Mouse (Mus musculus) megakaryocyte, embryonic 14.5 days (primary cell): ENCODE measurements around the gene Zdhhc7. TPM values are rescaled to one million over a fixed set of nuclear protein-coding genes. Genes with fewer than 3 reads are reported as not detected.

ENCODE experiments used
- H3K27me3 ChIP-seq: replicated peaks from 2 replicates; pipeline ENCODE3; 2012; ENCODE audit warnings: inconsistent platforms
- H3K36me3 ChIP-seq: replicated peaks from 2 replicates; pipeline ENCODE3; 2012; ENCODE audit warnings: low read length, inconsistent platforms, mixed read lengths
- H3K4me1 ChIP-seq: 2 replicates; pipeline ENCODE4 v1.6.1; 2012; ENCODE audit warnings: inconsistent platforms
- H3K4me3 ChIP-seq: replicated peaks from 2 replicates; pipeline ENCODE3; 2012; ENCODE audit warnings: moderate library complexity, mild to moderate bottlenecking, inconsistent platforms
- H3K9me3 ChIP-seq: 2 replicates; pipeline ENCODE4 v1.6.1; 2012; ENCODE audit warnings: inconsistent platforms
- FLI1 ChIP-seq: IDR thresholded peaks from 2 replicates; pipeline ENCODE4 v1.6.1; 2012; ENCODE audit warnings: low read length, inconsistent platforms, mixed read lengths
- GATA1 ChIP-seq: IDR thresholded peaks from 3 replicates; pipeline ENCODE4 v1.6.1; 2012; ENCODE audit warnings: mixed read lengths, low read length, inconsistent platforms, borderline replicate concordance
- polyA plus RNA-seq: library from polyadenylated mRNA; stranded (reverse); fragments of >175 nt; gene quantifications from 2 replicates; pipeline ENCODE4 v1.2.3, GENCODE M21; 2012; ENCODE audit warnings: low replicate concordance; ENCODE audit not compliant: insufficient read depth

Zdhhc7 gene
- polyA plus RNA-seq, 1 experiment, result 29.1 TPM

GRCm38 (mm10) chr8:120133169-120133568 is 31.9 kb upstream of the Zdhhc7 start:
- Histone ChIP-seq H3K36me3 (no peaks in the 10 kb centered on the region), H3K9me3 (peaks cover 9% of the 10 kb centered on the region), H3K4me1 (peaks cover 32% of the 10 kb centered on the region), H3K27me3 (peaks cover 84% of the 10 kb centered on the region), H3K4me3 (no peak overlapping the region)
- TF ChIP-seq FLI1 (no peak), GATA1 (no peak)

DNA sequence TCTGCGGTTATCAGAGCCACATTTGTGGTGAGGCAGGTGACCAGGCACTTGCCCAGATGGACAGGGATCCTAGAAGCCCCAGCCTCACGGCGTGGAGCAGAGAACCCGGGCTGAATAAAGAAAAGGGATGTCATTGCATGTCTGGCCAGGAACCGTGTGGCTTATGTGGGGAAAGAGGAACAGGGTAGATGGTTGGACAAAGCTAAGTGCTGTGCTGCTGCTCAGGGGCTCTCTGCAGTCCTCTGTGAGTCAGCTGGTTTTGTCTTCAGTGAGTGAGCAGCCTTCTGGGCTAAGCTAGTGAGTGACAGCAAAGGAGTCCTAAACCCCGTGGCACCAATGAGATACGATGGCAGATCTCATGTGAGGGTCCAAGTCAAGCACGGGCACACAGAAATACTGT is 29.9 kb upstream of the Zdhhc7 start:
- H3K4me3 ChIP-seq, result peak overlapping the region; percentile 67
- H3K36me3 ChIP-seq, result no peaks in the 10 kb centered on the region
- peaks cover 41% of the 10 kb centered on the region for H3K4me1 ChIP-seq
- TF ChIP-seq GATA1, result no peak
- TF ChIP-seq FLI1, result no peak
- H3K27me3 ChIP-seq, result peaks cover 83% of the 10 kb centered on the region
- H3K9me3 ChIP-seq, result peaks cover 9% of the 10 kb centered on the region

GRCm38 (mm10) chr8:120129547-120129946 is 28.3 kb upstream of the Zdhhc7 start:
- H3K4me3 ChIP-seq, result no peak overlapping the region
- H3K4me1 ChIP-seq, result peaks cover 35% of the 10 kb centered on the region
- H3K36me3 ChIP-seq, result no peaks in the 10 kb centered on the region
- TF ChIP-seq FLI1, result no peak
- TF ChIP-seq GATA1, result no peak
- peaks cover 9% of the 10 kb centered on the region for H3K9me3 ChIP-seq
- peaks cover 82% of the 10 kb centered on the region for H3K27me3 ChIP-seq

- TF ChIP-seq FLI1 (no peak), GATA1 (no peak)
- Histone ChIP-seq H3K4me3 (no peak overlapping the region), H3K4me1 (peaks cover 41% of the 10 kb centered on the region), H3K9me3 (peaks cover 9% of the 10 kb centered on the region), H3K36me3 (no peaks in the 10 kb centered on the region), H3K27me3 (peaks cover 77% of the 10 kb centered on the region)
Measured at GRCm38 (mm10) chr8:120126357-120127161, 25.3 kb upstream of the Zdhhc7 start.

DNA sequence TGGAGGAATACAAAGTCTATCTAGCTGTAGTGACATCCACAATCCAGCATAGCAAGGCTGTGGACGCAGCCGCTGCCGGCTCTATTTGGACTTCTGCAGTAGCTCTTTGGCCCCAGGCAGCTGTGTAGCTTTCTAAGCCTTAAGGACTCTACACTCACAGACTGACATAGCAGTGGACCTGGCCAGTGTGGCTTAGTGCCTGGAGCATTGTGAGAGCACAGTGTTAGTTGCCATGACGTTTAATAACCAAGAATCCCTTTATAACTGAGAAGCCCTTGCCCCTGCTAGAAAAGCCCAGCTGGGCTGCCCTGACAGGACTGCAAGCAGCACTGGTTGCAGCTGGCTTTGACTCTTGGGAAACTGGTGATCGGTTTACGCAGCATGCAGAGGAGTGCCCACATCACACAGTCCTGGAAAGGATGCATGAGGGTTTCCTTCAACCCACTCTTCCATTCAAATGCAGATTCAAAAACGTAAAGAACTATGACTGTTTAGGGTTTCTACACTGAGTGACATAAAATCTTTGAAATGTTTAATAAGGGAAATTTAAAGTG is 23.6 kb upstream of the Zdhhc7 start:
- H3K4me3 ChIP-seq, result no peak overlapping the region
- no peaks in the 10 kb centered on the region for H3K36me3 ChIP-seq
- peaks cover 77% of the 10 kb centered on the region for H3K27me3 ChIP-seq
- TF ChIP-seq FLI1 (no peak), GATA1 (no peak)
- peaks cover 9% of the 10 kb centered on the region for H3K9me3 ChIP-seq
- H3K4me1 ChIP-seq, result peaks cover 40% of the 10 kb centered on the region

DNA sequence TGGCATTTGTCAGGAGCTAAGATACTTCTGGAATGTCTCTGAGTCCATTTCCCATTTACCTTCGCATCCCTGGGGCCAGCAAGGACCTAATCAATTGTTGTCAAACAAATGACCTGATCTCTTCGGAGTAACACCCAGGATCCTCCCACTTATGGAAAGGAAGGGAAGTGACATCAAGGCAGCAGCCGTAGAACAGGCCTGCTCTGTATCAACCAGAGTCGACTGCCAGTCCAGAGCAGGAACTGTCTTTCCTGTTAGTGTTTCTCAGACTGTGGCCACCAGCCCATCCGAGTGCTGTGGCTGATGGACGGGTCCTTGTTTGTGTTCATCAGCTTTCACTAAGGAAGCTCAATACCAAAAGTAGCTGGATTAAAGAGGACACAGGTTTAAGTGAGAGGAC is 23.0 kb upstream of the Zdhhc7 start:
- no peaks in the 10 kb centered on the region for H3K36me3 ChIP-seq
- no peak overlapping the region for H3K4me3 ChIP-seq
- TF ChIP-seq FLI1 (no peak), GATA1 (no peak)
- peaks cover 9% of the 10 kb centered on the region for H3K9me3 ChIP-seq
- peaks cover 47% of the 10 kb centered on the region for H3K4me1 ChIP-seq
- peaks cover 76% of the 10 kb centered on the region for H3K27me3 ChIP-seq

GRCm38 (mm10) chr8:120120951-120121350 is 19.7 kb upstream of the Zdhhc7 start:
- peaks cover 68% of the 10 kb centered on the region for H3K4me1 ChIP-seq
- H3K4me3 ChIP-seq, result no peak overlapping the region
- TF ChIP-seq GATA1, result no peak
- TF ChIP-seq FLI1, result no peak
- peaks cover 81% of the 10 kb centered on the region for H3K27me3 ChIP-seq
- H3K36me3 ChIP-seq, result no peaks in the 10 kb centered on the region
- H3K9me3 ChIP-seq, result no peaks in the 10 kb centered on the region

DNA sequence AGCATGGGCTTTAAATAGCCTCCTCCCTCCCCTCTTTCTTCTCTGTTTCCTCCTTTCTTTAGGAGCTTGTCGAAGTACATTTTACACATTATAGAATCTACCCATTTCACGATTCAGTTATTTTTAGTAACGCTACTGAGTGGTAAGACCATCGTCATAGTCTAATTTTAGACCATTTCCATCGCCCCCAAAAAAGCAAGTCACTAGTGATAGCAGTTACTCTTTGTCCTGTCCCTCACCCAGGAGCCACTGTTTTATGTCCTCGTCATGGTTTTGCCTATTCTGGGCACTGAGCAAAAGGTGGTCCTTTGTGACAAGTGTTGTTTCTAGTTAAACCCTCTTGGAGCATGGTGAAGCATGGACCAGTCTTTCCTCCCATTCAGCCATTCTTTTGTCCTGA is 18.6 kb upstream of the Zdhhc7 start:
- peak overlapping the region; percentile 70 for H3K4me3 ChIP-seq
- no peaks in the 10 kb centered on the region for H3K9me3 ChIP-seq
- no peak for TF ChIP-seq GATA1
- peaks cover 73% of the 10 kb centered on the region for H3K4me1 ChIP-seq
- peaks cover 85% of the 10 kb centered on the region for H3K27me3 ChIP-seq
- no peaks in the 10 kb centered on the region for H3K36me3 ChIP-seq

DNA sequence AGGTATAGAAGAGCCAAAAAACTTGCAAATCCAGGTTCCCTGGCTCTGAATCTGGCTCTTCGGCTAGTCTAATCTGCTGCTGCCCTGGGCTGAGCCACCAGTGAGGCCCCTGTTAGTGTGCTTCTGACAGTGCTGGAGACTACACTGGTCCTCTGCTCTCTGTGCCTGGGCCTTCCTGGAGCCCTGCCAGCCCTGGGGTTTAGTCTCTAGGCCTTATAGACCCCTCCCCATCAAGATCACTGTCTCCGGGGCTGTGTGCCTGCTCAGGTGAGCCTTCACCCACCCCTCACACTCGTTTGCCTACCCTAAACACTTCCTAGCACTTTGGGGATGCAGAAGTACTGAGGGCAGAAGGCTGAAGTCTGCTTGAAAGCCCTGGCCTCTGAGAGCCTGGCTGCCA is 18.1 kb upstream of the Zdhhc7 start:
- Histone ChIP-seq H3K4me1 (peaks cover 73% of the 10 kb centered on the region), H3K36me3 (no peaks in the 10 kb centered on the region), H3K4me3 (peak overlapping the region; percentile 70), H3K9me3 (no peaks in the 10 kb centered on the region), H3K27me3 (peaks cover 85% of the 10 kb centered on the region)
- no peak for TF ChIP-seq FLI1
- no peak for TF ChIP-seq GATA1

- Histone ChIP-seq H3K4me3 (no peak overlapping the region), H3K4me1 (peaks cover 73% of the 10 kb centered on the region), H3K9me3 (no peaks in the 10 kb centered on the region), H3K36me3 (no peaks in the 10 kb centered on the region), H3K27me3 (peaks cover 84% of the 10 kb centered on the region)
- TF ChIP-seq GATA1, result no peak
- TF ChIP-seq FLI1, result no peak
Measured at GRCm38 (mm10) chr8:120118847-120119246, 17.6 kb upstream of the Zdhhc7 start.
